Mouse (Mus musculus) cerebellum, postnatal 36 days (tissue): Measurements from ENCODE around the gene Fgfr2.

Experiments used
- DNase-seq, 2 experiments: peaks; one replicate each; pipeline ENCODE4 v3.0.0; 2021 to 2022; ENCODE audit warnings: mixed read lengths in 2 of 2

The Fgfr2 gene

GRCm38 (mm10) chr7:131345856-131346541 lies 1777.2 kb downstream of the Fgfr2 start:
- DNase-seq, result peak in 1 of 2 experiments; percentile 18

GRCm38 (mm10) chr7:131337502-131338068 lies 1785.6 kb downstream of the Fgfr2 start:
- no peak for DNase-seq

GRCm38 (mm10) chr7:131333564-131333963 lies 1789.6 kb downstream of the Fgfr2 start, which contains the start of gene Fam24a:
Gene Fam24a, plus strand, starts transcription at chr7:131333864.
- DNase-seq, result no peak

- DNase-seq, result no peak
These were observed 1791.5 kb downstream of the Fgfr2 start for GRCm38 (mm10) chr7:131331688-131332087.

GRCm38 (mm10) chr7:131329416-131329815 lies 1793.7 kb downstream of the Fgfr2 start, which contains the start of gene Fam24b:
Gene Fam24b, minus strand, starts transcription at chr7:131329516.
- DNase-seq, result no peak

GRCm38 (mm10) chr7:131327054-131327453 lies 1796.1 kb downstream of the Fgfr2 start:
- no peak for DNase-seq

- no peak for DNase-seq
These were observed 1801.0 kb downstream of the Fgfr2 start, which contains the start of gene Cuzd1 for GRCm38 (mm10) chr7:131322192-131322591. Gene Cuzd1, minus strand, starts transcription at chr7:131322292.

GRCm38 (mm10) chr7:131318340-131318739 lies 1804.8 kb downstream of the Fgfr2 start:
- DNase-seq, result no peak

GRCm38 (mm10) chr7:131317587-131317986 lies 1805.6 kb downstream of the Fgfr2 start:
- no peak for DNase-seq

- DNase-seq, result no peak
These were observed 1808.7 kb downstream of the Fgfr2 start for GRCm38 (mm10) chr7:131314493-131314892.

- no peak for DNase-seq
These were observed 1816.4 kb downstream of the Fgfr2 start for GRCm38 (mm10) chr7:131306733-131307132.

- no peak for DNase-seq
These were observed 1819.8 kb downstream of the Fgfr2 start for GRCm38 (mm10) chr7:131303340-131303739.

- DNase-seq, result no peak
These were observed 1826.0 kb downstream of the Fgfr2 start for GRCm38 (mm10) chr7:131297151-131297550.

GRCm38 (mm10) chr7:131265851-131266250 lies 1857.3 kb downstream of the Fgfr2 start:
- DNase-seq, result no peak

- no peak for DNase-seq
These were observed 1858.9 kb downstream of the Fgfr2 start for GRCm38 (mm10) chr7:131264251-131264650.

- DNase-seq, result no peak
These were observed 1862.2 kb downstream of the Fgfr2 start for GRCm38 (mm10) chr7:131260946-131261345.

GRCm38 (mm10) chr7:131257309-131257708 lies 1865.8 kb downstream of the Fgfr2 start:
- no peak for DNase-seq

GRCm38 (mm10) chr7:131256841-131257240 lies 1866.3 kb downstream of the Fgfr2 start:
- DNase-seq, result no peak

GRCm38 (mm10) chr7:131244993-131245392 lies 1878.2 kb downstream of the Fgfr2 start:
- DNase-seq, result no peak

- no peak for DNase-seq
These were observed 1887.1 kb downstream of the Fgfr2 start for GRCm38 (mm10) chr7:131236091-131236490.

GRCm38 (mm10) chr7:131223086-131223485 lies 1900.1 kb downstream of the Fgfr2 start:
- no peak for DNase-seq

- DNase-seq, result no peak
These were observed 1935.2 kb downstream of the Fgfr2 start for GRCm38 (mm10) chr7:131187996-131188395.

- no peak for DNase-seq
These were observed 1936.1 kb downstream of the Fgfr2 start for GRCm38 (mm10) chr7:131187047-131187446.

GRCm38 (mm10) chr7:131184339-131184738 lies 1938.8 kb downstream of the Fgfr2 start:
- no peak for DNase-seq
